Mouse (Mus musculus): ENCODE results near the gene Gpr171.

GRCm38 (mm10) chr3:59128681-59129080, 27.1 kb upstream of the Gpr171 start:
- TF ChIP-seq MYC (IDR thresholded peaks at IDR 0.05; ENCODE audit: low read depth, low read length) (no peak), HCFC1 (IDR thresholded peaks at IDR 0.05; ENCODE audit: low read depth, low read length) (no peak), CTCF (conservative IDR thresholded peaks at IDR 0.05 in 1 of 2, IDR thresholded peaks at IDR 0.05 in 1 of 2; ENCODE audit: low read depth in 2 of 2, low read length in 2 of 2) (no peak), MAFK (IDR thresholded peaks at IDR 0.05; ENCODE audit: insufficient replicate concordance, low read length) (no peak)
